Mouse (Mus musculus) testis, adult 2 months (tissue): ENCODE measurements around the gene Myl12a.

Experiments used
- CTCF ChIP-seq: fragments of 200-500 bp; IDR thresholded peaks from 2 replicates; pipeline ENCODE4 v1.5.1; 2012; ENCODE audit warnings: low read depth, mild to moderate bottlenecking, inconsistent platforms, low read length, moderate library complexity; ENCODE audit not compliant: control insufficient read depth, insufficient read depth, insufficient replicate concordance
- POLR2A ChIP-seq: fragments of 200-500 bp; IDR thresholded peaks from 2 replicates; pipeline ENCODE4 v1.6.1; 2012; ENCODE audit warnings: low read depth, mild to moderate bottlenecking, inconsistent platforms, low read length, moderate library complexity; ENCODE audit not compliant: control insufficient read depth

- no peak for TF ChIP-seq CTCF
- TF ChIP-seq POLR2A: no peak
Observed at GRCm38 (mm10) chr17:70973398-70973797, 29.3 kb downstream of the Myl12a start.
